Mouse (Mus musculus) testis, postnatal 10 days (tissue): ENCODE data around the gene Myh6.

ENCODE experiments used
- DNase-seq: peaks from one replicate; pipeline ENCODE4 v3.0.0; 2021; ENCODE audit warnings: low spot score

Myh6 gene

DNA sequence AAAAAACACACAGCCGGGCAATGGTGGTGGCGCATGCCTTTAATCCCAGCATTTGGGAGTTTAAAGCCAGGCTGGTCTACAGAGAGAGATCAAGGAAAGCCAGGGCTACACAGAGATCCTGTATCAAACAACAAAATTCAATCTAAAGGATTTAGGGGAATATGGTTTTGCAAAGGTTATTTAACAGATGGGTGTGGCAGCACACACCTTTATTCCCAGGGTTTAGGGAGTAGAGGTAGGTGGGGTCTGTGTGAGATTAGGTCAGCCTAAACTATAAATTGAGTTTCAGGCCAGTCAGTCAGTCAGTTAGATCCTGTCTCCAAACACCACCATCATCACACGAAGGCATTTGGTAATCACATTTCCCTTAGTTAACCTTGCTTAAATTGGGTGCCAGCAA is 74.5 kb downstream of the Myh6 start, which contains the start of gene Pabpn1:
Gene Pabpn1 (plus strand): TSS at position 301 of the 400 bp plus-strand sequence.
- DNase-seq: no peak
